Mouse (Mus musculus) activated CD4-positive, CD25-positive, alpha-beta regulatory T cell, adult 9 weeks (primary cell): Measurements from ENCODE around the gene Inafm1. TPM values are rescaled to one million over a fixed set of nuclear protein-coding genes. Genes with fewer than 3 reads are reported as not detected.

ENCODE experiments used
- polyA plus RNA-seq: library from polyadenylated mRNA; unstranded; fragments of 100-300 nt; shearing (Covaris generic); gene quantifications from one replicate; pipeline ENCODE4 v1.2.1, GENCODE M21; 2017

Gene Inafm1
- 2.2 TPM for polyA plus RNA-seq

GRCm38 (mm10) chr7:16273081-16273765 lies at the start of gene Inafm1:
Gene Inafm1, minus strand, starts transcription at chr7:16273617.

DNA sequence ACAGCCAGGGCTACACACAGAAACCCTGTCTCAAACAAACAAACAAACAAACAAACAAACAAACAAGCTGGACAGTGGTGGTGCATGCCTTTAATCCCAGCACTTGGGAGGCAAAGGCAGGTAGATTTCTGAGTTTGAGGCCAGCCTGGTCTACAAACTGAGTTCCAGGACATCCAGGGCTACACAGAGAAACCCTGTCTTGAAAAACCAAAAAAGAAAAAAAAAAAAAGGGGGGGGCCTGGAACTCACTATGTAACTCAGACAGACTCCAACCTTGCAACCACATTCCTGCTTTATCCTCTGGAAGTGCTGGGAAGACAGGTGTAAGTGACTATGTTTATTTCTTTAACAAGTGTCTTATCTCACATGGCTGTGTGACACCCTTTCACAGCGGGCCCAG lies 34.7 kb upstream of the Inafm1 start, which contains the start of gene Bbc3:
Gene Bbc3 (plus strand): TSS at position 301 of the 400 bp plus-strand sequence.

GRCm38 (mm10) chr7:16286026-16286961 lies 12.9 kb upstream of the Inafm1 start, which contains the start of gene Ccdc9:
Gene Ccdc9, minus strand, starts transcription at chr7:16286795.

DNA sequence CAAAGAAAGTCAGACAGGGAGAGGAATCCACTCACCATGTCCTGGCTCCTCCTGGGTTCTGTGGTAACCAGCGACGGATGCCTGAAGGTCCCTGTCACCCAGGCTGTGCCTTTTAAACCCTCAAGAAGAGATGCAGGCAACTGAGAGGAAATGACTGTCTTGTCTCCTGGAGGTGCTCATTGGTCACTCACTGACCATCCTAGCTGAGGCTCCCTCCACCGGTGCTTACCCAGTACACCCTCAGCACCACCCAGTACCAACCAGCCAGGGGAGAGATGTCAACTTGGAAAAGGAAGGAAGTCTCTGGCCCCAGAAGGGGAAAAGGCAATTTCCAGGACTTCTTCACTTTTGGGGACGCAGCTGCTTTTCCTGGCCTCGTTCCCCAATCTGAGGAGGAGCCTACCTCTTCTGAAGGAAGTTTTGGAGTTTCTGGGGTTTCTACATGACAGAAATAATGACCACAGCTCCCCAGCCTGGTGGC lies 14.3 kb downstream of the Inafm1 start, which contains the start of gene C5ar1:
Gene C5ar1 (minus strand): TSS at position 431 of the 481 bp plus-strand sequence.

GRCm38 (mm10) chr7:16244067-16244466 lies 29.4 kb downstream of the Inafm1 start, which contains the start of gene C5ar2:
Gene C5ar2, minus strand, starts transcription at chr7:16244154.

Other genes starting within 250 kb of the Inafm1 start
- 6.4 TPM for gene Bicra, start 225.7 kb downstream of the Inafm1 start, polyA plus RNA-seq
- not detected for gene Zfp541, start 211.8 kb downstream of the Inafm1 start, polyA plus RNA-seq
- gene Napa, start 175.2 kb downstream of the Inafm1 start, polyA plus RNA-seq = 253 TPM
- gene Kptn, start 153.7 kb downstream of the Inafm1 start, polyA plus RNA-seq = 30.0 TPM
- not detected for gene Slc8a2, start 143.8 kb downstream of the Inafm1 start, polyA plus RNA-seq
- 52.4 TPM for gene Meis3, start 98.5 kb downstream of the Inafm1 start, polyA plus RNA-seq
- gene Dhx34, start 51.6 kb downstream of the Inafm1 start, polyA plus RNA-seq = 39.8 TPM
- 0.09 TPM for gene C5ar2, start 29.5 kb downstream of the Inafm1 start, polyA plus RNA-seq
- not detected for gene C5ar1, start 14.1 kb downstream of the Inafm1 start, polyA plus RNA-seq
- 41.4 TPM for gene Ccdc9, start 13.2 kb upstream of the Inafm1 start, polyA plus RNA-seq
- 7.1 TPM for gene Bbc3, start 34.8 kb upstream of the Inafm1 start, polyA plus RNA-seq
- gene Sae1, start 114.2 kb upstream of the Inafm1 start, polyA plus RNA-seq = 138 TPM
- gene Zc3h4, start 127.3 kb upstream of the Inafm1 start, polyA plus RNA-seq = 26.8 TPM
- 10.1 TPM for gene Tmem160, start 179.2 kb upstream of the Inafm1 start, polyA plus RNA-seq
- gene Npas1, start 204.1 kb upstream of the Inafm1 start, polyA plus RNA-seq = not detected